Mouse (Mus musculus) E14TG2a.4 (cell line): ENCODE measurements at regions not wholly inside any gene's neighbourhood (a gene's known extent, or its start where the extent isn't known, plus 50 kb on each side); places are given as distances from the start of the nearest gene placed in this dataset.

ENCODE experiments used
- H3K27me3 ChIP-seq: 2 replicates; pipeline ENCODE4 v1.6.1; 2014; ENCODE audit warnings: low read length, control low read depth; ENCODE audit not compliant: insufficient read depth
- H3K36me3 ChIP-seq: 2 replicates; pipeline ENCODE4 v1.6.1; 2014; ENCODE audit warnings: low read length, control low read depth; ENCODE audit not compliant: insufficient read depth
- H3K4me1 ChIP-seq: replicated peaks from 2 replicates; pipeline ENCODE4 v1.6.1; 2014; ENCODE audit warnings: low read depth, low read length, control low read depth
- H3K4me3 ChIP-seq: replicated peaks from 2 replicates; pipeline ENCODE4 v1.5.1; 2014; ENCODE audit warnings: mild to moderate bottlenecking, low read length
- H3K9me3 ChIP-seq: 2 replicates; pipeline ENCODE4 v1.6.1; 2014; ENCODE audit warnings: low read length, control low read depth
- CTCF ChIP-seq: conservative IDR thresholded peaks from 2 replicates; pipeline ENCODE4 v1.5.1; 2014; ENCODE audit warnings: low read length
- NANOG ChIP-seq: IDR thresholded peaks from 2 replicates; pipeline ENCODE4 v1.6.1; 2014; ENCODE audit warnings: borderline replicate concordance, low read length, mixed read lengths
- POU5F1 ChIP-seq: IDR thresholded peaks from 2 replicates; pipeline ENCODE4 v1.6.1; 2014; ENCODE audit warnings: low read length, borderline replicate concordance

GRCm38 (mm10) chr1:151105251-151105650, 77.1 kb upstream of the Gm47985 start:
- peaks cover 5% of the 10 kb centered on the region for H3K4me1 ChIP-seq
- TF ChIP-seq NANOG: no peak
- no peak for TF ChIP-seq POU5F1
- no peak for TF ChIP-seq CTCF
- no peaks in the 10 kb centered on the region for H3K36me3 ChIP-seq
- H3K27me3 ChIP-seq: no peaks in the 10 kb centered on the region
- no peak overlapping the region for H3K4me3 ChIP-seq
- H3K9me3 ChIP-seq: no peaks in the 10 kb centered on the region

GRCm38 (mm10) chr1:151107401-151107800, 74.9 kb upstream of the Gm47985 start:
- no peaks in the 10 kb centered on the region for H3K36me3 ChIP-seq
- H3K4me1 ChIP-seq: peaks cover 19% of the 10 kb centered on the region
- TF ChIP-seq POU5F1 (no peak), NANOG (no peak), CTCF (no peak)
- H3K4me3 ChIP-seq: no peak overlapping the region
- H3K9me3 ChIP-seq: no peaks in the 10 kb centered on the region
- H3K27me3 ChIP-seq: no peaks in the 10 kb centered on the region

- Histone ChIP-seq H3K4me3 (no peak overlapping the region), H3K9me3 (peaks cover 13% of the 10 kb centered on the region), H3K27me3 (no peaks in the 10 kb centered on the region), H3K4me1 (peaks cover 27% of the 10 kb centered on the region), H3K36me3 (no peaks in the 10 kb centered on the region)
- TF ChIP-seq CTCF (no peak), NANOG (no peak), POU5F1 (no peak)
These were observed 73.0 kb upstream of the Gm47985 start for GRCm38 (mm10) chr1:151109333-151109732.

- no peak for TF ChIP-seq NANOG
- no peak for TF ChIP-seq CTCF
- no peak for TF ChIP-seq POU5F1
- Histone ChIP-seq H3K4me3 (no peak overlapping the region), H3K9me3 (peaks cover 14% of the 10 kb centered on the region)
These were observed 71.9 kb upstream of the Gm47985 start for GRCm38 (mm10) chr1:151110412-151110811.

GRCm38 (mm10) chr1:151111683-151112082, 70.7 kb upstream of the Gm47985 start:
- peaks cover 14% of the 10 kb centered on the region for H3K9me3 ChIP-seq
- no peaks in the 10 kb centered on the region for H3K27me3 ChIP-seq
- peaks cover 27% of the 10 kb centered on the region for H3K4me1 ChIP-seq
- H3K36me3 ChIP-seq: no peaks in the 10 kb centered on the region
- H3K4me3 ChIP-seq: no peak overlapping the region
- TF ChIP-seq CTCF: no peak
- no peak for TF ChIP-seq POU5F1
- TF ChIP-seq NANOG: no peak

More at GRCm38 (mm10) chr1:151110412-151110811, 71.9 kb upstream of the Gm47985 start:
- H3K27me3 ChIP-seq: no peaks in the 10 kb centered on the region
- no peaks in the 10 kb centered on the region for H3K36me3 ChIP-seq
- H3K4me1 ChIP-seq: peaks cover 27% of the 10 kb centered on the region

GRCm38 (mm10) chr1:151112390-151112789, 69.9 kb upstream of the Gm47985 start:
- H3K27me3 ChIP-seq: no peaks in the 10 kb centered on the region
- H3K36me3 ChIP-seq: no peaks in the 10 kb centered on the region
- no peak for TF ChIP-seq POU5F1
- no peak for TF ChIP-seq CTCF
- TF ChIP-seq NANOG: no peak
- H3K9me3 ChIP-seq: peaks cover 14% of the 10 kb centered on the region
- peaks cover 30% of the 10 kb centered on the region for H3K4me1 ChIP-seq
- no peak overlapping the region for H3K4me3 ChIP-seq

- TF ChIP-seq NANOG: no peak
- no peak for TF ChIP-seq POU5F1
- TF ChIP-seq CTCF: no peak
- H3K4me3 ChIP-seq: no peak overlapping the region
- H3K9me3 ChIP-seq: peaks cover 14% of the 10 kb centered on the region
- H3K4me1 ChIP-seq: peaks cover 32% of the 10 kb centered on the region
- H3K27me3 ChIP-seq: no peaks in the 10 kb centered on the region
- H3K36me3 ChIP-seq: no peaks in the 10 kb centered on the region
These were observed 69.1 kb upstream of the Gm47985 start for GRCm38 (mm10) chr1:151113199-151113598.

- H3K27me3 ChIP-seq: no peaks in the 10 kb centered on the region
- no peak overlapping the region for H3K4me3 ChIP-seq
- H3K9me3 ChIP-seq: peaks cover 7% of the 10 kb centered on the region
- no peaks in the 10 kb centered on the region for H3K36me3 ChIP-seq
- H3K4me1 ChIP-seq: peaks cover 5% of the 10 kb centered on the region; the same call in 1 of the 2 replicates
- no peak for TF ChIP-seq CTCF
- no peak for TF ChIP-seq NANOG
- TF ChIP-seq POU5F1: no peak
These were observed 63.8 kb upstream of the Gm47985 start for GRCm38 (mm10) chr1:151118530-151118929.

GRCm38 (mm10) chr1:151118982-151119381, 63.4 kb upstream of the Gm47985 start:
- Histone ChIP-seq H3K36me3 (no peaks in the 10 kb centered on the region), H3K4me3 (no peak overlapping the region), H3K4me1 (peaks cover 5% of the 10 kb centered on the region; the same call in 1 of the 2 replicates), H3K27me3 (no peaks in the 10 kb centered on the region), H3K9me3 (peaks cover 5% of the 10 kb centered on the region)
- TF ChIP-seq NANOG (no peak), CTCF (no peak), POU5F1 (no peak)
